Mouse (Mus musculus) kidney, postnatal 10 days (tissue): ENCODE data around the gene Gm3012.
"Not testable (repeated sequence)": the region's sequence is repeated elsewhere in the genome, so short reads cannot be mapped to it uniquely, and the experiment has no call there.

Experiments used
- DNase-seq: peaks from one replicate; pipeline ENCODE4 v3.0.0; 2021; ENCODE audit warnings: mixed read lengths

Gene Gm3012

GRCm38 (mm10) chr14:3634212-3634611 is at the start of gene Gm3012:
Gm3012 (plus strand) TSS chr14:3634512.
- not testable (repeated sequence) for DNase-seq

DNA sequence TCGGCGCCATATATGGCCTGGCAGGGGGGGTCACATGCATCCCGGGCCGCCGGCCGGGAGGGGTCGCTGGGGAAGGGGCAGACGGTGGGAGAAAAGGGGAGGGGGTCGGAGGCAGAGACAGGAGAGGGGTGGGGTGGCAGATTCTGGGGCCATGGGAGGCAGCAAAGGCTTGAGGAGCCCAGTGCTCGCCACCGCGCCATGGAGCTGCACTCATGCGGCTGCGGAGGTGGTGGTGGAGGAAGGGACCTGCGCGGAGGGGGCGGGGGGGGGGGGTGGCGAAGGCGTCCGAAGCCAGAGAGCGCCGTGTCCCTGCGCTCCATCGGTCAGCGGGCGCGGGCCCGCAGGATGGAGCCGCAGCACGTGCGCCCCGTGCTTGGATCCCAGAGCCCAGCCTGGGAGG is 17.4 kb downstream of the Gm3012 start, which contains the start of gene Gm3020:
Gene Gm3020 (plus strand): TSS at position 301 of the 400 bp plus-strand sequence.
- not testable (repeated sequence) for DNase-seq

DNA sequence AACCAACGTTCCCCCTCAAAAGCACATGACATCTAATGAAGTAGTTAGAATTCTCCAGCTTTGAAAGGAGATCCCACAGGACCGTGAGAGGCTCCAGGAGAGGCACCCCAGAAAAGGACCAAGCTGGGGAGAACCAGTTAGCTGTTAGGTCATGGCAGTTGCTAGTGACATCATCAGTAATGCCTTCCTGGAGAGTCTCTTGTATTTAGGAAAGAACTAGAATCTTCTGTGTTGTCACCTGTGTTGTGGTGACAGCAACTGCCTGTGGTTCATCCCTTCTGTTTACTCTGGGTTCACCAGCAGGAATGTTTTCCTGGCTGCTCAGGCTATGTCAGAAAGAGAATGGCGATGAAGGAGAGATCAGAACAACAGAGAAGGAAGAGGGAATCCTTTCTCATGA is 54.2 kb downstream of the Gm3012 start, which contains the start of gene Gm3043:
Gene Gm3043 (plus strand): TSS at position 301 of the 400 bp plus-strand sequence.
- not testable (repeated sequence) for DNase-seq
